Mouse (Mus musculus) gastrocnemius, postnatal 25 days (tissue): ENCODE measurements around the gene Prima1. TPM values are rescaled to one million over a fixed set of nuclear protein-coding genes. Genes with fewer than 3 reads are reported as not detected.

Experiments
- DNase-seq: peaks from one replicate; pipeline ENCODE4 v3.0.0; 2022
- long read RNA-seq, 2 experiments: library from polyadenylated mRNA; stranded (forward); transcript quantifications; one replicate each; pipeline ENCODE4 v2.0.0; 2021
- total RNA-seq, 2 experiments: library from RNA; stranded (reverse); gene quantifications; 1 replicate in 1 of 2; 2 replicates in 1 of 2; pipeline ENCODE4 v1.2.3; 2021

Gene Prima1
- total RNA-seq: 10 to 100 TPM; 20.1 to 21.1 TPM
- long read RNA-seq, experiment 1, partial matches to known transcripts: 0 of 1 reads
- long read RNA-seq, experiment 1, other reads (novel, unspliced or antisense): 1 of 1 reads
- long read RNA-seq, experiment 2, partial matches to known transcripts: 1 of 3 reads
- long read RNA-seq, experiment 2, other reads (novel, unspliced or antisense): 1 of 3 reads

DNA sequence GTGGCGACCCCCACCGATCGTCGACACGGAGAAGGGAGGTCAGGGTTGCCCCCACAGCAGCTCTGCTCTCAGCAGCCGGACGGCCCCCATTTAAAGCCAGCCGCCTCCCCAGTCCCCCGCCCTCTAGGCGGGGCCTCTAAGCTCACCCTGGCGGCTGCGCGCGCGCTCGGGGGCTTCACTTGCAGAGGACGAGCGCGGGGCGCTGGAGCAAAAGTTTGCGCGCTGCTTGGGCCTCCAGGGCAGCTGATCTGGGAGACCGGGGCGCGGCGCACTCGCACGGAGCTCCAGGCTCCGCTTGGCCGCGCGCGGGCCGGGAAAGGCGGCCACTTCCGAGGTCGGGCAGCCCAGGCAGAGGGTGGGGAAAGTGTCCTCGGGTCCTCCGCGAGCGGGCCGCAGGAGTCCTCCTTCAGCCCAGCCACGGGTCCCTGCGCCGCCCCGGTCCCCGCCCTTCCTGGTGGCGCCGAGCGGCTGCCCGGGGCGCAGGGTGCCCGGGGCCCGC, at the start of gene Prima1:
Prima1 (minus strand) TSS at position 68 of the 499 bp plus-strand sequence.
- DNase-seq: peak; percentile 72

DNA sequence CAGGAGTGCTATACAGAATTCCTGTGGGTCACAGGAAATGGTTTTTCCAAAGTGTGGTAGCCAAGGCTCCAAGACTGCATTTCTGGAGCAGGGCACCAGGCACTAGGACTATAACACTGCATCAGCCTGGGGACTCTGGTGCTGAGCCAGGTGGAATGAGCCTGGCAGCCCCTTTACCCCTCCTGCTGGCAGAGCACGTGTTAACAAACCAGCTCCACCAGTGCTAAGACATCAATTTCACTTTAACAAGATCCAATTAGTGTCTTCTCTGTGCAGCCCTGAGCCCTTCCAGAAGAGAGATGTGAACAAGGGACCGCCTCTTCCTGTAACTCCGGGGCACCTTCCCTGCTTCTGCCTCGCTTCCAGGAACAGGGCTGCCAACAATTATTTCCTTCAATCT, 45.3 kb upstream of the Prima1 start:
- DNase-seq: no peak

DNA sequence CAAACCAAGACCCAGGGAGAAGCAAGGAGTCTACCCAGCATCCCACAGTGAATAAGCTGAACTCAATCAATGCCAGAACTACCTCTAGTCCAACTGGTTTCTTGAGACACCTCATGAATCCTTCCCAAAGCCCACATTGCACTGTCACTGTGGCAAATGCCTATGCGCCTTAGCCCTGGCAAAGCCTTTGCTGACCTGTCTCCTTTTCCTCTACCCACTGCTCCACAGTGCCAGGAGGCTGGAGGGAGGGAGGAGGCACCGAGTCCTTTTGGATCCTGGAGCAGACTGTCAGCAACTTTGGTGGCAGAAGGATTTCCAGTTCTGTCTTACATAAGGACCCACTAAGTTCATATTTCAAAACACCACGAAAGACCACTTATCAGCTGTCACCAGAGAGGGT, 41.5 kb upstream of the Prima1 start:
- peak; percentile 82 for DNase-seq

DNA sequence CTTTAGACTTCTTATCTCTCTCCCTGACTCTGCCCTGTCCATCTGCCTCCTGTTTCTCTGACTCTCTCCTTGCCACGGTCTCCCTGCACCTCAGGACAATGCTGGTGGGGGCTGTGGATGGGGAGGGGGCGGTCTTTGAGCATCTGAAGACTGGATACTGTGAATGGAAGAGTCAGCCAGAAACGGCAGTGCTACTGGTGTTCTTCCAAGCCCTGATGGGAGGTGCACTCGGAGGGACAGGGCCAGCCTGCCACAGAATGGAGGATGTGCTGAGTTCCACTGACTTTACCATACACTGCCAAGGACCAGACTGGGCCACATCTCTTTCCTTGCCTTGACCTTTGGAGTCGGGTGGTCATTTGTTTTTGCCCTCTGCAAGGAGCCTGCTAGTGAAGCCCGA, 41.0 kb upstream of the Prima1 start:
- DNase-seq: peak; percentile 23

DNA sequence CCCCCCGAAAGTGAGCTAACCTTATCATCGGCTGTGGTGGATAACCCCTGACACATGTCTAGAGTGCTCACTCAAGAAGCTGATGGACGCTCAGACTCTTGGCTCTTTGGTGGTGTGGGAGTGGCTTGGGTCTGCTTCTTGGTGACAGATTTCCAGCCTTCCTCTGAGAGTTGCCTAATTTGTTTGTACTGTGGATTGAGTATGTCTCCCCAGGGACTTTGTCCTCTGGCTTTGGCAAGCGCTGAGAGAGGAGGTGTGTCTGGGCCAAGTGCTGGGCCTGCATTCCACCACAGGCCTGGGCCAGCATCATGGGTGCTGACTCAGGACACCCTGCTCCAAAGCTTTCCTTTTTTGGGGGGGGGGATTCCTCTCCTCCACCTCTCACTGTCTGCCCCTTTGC, 40.0 kb upstream of the Prima1 start:
- DNase-seq: peak; percentile 70

DNA sequence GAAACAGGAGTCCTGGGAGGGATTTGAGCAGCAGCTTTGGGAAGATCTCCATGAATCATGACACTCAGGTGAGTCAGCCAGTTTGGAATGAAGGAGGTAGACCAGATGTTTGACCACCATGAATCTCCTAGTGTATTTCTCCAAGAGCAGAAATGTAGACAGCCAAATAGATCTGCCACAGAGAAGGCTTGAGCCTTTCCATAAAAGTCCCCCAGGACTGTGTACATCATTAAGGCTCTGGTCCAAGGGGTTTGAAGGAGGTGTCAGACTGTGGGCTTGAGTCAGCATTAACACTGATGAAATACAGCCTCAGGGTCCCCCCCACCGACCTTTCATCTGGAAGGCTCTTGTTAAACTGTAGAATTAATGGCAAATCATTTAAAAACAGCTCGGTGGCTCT, 39.5 kb upstream of the Prima1 start:
- DNase-seq: no peak

DNA sequence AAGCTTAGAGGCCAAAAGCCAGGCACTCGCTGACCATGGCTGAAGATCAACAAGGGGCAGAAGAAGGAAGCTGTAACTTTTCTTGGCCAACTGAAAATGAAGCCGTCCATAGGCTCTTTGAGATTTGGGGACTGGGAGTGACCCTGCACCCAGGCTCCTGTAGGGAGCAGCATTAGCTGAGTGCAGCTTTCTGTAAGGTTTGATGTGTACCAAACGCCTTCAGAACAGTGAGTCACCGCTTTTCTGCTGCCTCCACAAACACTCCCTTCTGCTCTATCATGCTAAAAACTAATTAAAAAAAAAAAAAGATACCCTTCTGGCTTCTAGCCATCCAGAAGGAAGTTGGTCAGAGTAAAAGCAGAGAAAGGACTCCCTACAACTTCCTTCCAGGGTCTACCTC, 34.5 kb upstream of the Prima1 start:
- DNase-seq: no peak

DNA sequence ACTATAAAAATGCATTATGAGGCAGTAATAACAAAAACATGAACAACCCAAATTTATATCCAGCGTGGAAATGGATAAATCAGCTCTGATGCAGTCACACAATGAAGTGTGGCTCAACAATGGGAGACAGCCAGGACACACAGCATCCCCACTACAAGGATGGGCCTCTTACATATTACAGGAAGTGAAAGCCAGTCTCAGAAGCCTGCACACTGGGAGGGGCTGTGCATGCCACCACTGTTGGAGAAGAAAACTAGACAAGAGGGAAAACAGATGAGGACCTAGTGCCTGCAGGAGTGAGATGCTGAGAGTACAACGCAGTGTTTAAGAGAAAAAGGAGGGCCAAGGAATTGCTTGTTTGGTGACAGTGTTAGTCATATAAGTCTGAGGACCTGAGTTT, 31.8 kb upstream of the Prima1 start:
- no peak for DNase-seq

DNA sequence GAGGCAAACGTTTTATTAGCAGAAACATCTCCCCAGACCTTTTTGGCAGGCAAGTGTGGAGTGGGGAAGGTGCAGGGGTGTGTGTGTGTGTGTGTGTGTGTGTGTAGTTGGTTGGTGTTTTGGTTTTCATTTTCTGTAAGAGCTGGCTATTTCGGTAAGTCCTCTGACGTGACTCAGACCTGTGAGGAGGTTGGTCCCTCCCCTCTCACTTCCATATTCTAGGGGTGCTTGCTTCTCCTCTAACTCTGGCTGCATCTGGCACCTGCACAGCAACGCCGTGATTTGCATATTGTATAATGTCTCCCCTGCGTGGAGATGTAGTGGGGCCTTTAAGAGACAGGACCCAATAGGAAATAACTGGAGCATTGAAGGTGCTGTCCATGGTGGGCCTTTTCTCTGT, 31.1 kb upstream of the Prima1 start:
- DNase-seq: no peak

DNA sequence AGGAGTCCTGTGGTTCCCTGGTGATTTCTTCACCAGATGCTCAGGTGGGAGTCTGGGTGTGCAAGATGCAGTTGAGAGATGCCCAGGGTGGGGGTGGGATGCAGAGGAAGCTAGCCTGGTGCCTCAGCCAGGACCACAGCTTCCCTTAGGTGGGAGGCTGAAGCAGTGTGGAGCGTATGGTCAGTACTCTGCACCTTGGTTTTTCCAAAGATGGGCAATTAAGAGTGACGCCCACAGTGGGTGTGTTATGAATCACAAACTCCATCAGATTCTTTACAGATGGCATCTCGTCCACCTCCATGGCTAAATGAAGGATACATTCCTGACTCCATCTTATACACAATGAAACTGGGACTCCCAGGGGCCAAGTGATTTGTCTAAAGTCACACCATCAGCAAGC, 30.2 kb upstream of the Prima1 start:
- no peak for DNase-seq

DNA sequence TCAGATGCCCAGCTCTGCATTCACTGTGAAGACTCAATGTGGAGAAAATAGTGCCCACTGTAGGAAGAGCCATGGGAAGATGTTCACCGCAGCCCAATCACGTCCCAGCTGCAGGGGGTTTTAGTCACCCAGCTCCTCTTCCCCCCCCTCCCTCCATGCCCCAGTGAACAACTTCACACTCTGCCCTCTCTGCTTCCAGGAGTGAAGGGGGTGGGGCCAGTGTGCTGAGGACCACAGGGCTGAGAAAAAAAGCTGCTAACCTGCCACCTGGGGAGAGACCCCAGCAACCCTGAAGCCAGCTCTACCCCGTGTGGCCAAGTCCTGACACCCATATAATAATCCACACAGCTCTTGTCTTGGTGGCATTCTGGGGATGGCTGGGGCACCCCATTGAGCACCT, 24.7 kb upstream of the Prima1 start:
- no peak for DNase-seq

DNA sequence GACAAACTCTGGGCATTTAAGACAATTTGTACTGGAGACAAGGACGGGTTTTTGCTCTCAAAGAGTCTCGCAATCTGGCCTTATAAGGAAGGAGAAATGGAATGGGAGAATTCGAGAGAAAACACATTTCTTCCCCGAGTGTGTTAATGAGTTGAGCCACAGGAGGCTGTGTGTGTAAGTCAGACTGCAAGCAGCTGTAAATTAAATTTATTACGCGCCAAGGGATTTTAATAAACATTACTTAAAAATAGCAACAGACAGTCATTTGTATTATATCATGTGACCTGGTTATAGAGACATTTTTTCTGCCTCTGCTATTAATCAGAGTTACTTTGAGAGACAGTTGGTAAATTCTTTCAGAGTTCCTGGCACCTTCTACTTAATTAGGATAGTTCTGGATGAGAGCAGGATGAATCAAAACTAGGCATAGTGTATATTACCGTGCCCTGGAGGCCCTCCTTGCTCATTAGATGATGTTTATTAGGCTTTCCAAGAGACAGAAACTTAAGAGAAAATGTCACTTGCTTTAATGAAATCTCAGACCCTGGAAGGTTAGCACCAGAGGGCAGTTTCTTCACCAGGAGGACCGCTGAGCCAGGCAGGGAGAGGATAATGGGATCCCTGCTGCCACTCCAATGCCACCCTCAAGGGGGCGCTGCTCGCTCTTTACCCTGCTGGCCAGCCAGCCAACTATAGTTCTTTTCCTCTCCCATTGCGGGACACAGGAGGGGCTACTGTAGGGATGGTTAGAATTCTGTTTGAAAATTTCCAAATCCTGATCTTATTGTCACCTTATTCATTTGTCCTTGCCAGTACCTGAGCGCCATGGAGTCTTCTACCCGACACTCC, 20.3 kb upstream of the Prima1 start:
- no peak for DNase-seq

DNA sequence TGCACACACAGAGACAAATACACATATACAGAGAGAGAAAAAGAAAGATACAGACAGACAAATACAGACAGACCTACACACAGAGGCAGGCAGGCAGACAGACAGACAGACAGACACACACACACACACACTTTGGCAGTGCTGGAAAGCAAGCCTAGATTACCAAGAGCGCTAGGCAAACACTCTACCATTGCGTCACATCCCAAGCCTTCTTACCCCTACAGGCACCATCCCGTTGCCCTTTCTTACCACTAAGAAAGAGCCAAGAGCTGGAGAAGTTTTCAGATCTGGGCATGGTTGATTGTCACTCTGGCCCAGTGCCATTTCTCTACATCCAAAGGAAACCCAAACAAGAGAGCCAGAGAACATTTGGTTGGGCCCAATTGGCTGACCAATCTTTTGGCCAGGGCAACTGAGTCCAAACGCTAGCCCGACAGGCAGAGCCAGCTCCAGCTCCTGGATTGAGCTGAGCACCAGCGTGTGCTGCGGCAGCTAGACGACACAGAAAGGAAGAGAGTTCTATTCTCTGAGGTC, 11.0 kb upstream of the Prima1 start:
- no peak for DNase-seq

DNA sequence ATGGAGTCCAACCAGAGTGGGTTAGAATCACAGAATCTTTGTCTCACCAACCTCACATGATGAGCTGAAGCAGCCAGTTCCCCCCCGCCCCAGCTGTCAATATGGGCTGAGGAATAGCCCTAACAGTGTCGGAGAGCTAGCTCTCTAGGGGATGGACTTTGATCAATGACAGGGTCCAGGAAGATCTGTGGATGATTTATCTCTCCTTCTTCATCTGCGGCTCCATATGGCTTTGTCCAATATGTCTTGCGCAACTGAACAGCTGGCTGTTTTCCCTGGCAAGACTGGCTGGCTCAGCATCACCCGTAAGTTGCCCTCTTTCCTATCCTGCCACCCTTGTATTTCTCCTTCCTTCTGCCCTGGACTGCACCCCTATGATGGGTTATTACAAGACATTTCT, 9.2 kb upstream of the Prima1 start:
- no peak for DNase-seq

DNA sequence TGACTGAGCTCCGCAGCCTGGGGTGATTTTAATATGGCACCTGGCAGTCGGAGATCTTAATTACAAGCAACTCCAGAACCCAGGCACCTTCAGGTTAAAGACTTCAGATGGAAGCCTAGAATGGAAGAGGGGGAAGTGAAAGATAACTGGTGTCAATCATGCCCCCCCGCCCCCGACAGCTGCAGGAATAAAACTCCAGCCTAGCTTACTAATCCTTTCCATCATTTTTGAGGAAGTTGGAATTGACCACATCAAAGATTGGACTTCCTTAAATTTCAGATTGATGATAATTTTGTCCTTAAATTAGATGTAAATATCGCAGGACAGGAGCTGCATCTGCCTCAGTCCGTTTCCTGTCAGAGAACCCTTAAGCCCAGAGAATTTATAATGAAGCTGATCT, 8.4 kb upstream of the Prima1 start:
- no peak for DNase-seq

DNA sequence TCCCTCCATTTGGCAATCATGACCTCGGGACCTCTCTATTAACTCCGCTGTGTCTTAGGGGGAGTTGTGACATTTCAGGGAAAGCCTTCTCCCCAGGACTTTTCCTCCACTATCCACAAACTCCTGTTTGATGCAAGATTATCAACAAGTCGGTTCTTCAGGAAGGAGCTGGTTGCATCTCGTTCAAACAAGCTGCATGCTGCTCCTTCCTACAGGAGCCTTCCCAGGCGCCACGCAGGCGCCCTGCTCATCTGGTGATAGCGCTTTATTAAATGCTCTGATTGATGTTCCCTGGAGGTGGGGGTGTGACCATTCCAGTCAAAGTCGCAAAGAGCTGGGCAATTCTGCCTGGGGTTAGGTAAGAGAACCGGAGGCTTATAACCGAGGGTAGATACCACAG, 1.1 kb upstream of the Prima1 start:
- DNase-seq: no peak

DNA sequence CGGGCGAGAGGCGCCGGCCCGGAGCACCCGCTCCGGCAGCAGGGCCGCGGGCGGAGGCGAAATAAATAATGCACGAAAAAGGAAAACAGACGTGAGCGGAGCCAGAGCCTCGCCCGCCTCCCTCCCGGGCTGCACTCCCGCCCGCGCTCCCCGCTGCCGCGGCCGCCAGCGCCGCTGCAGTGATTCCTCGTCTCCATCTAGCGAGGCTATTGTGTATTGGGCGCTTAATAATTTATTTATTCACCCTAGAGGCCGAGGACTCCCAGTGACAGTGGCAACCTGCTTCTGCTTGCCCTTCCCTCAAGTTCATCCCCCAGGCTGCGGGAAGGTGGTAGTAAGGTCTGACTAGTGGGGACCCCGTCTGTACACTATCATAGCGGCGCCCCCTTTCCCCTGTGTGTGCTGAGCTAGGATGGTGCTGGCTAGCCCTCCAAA, 658 bp upstream of the Prima1 start:
- peak; percentile 55 for DNase-seq

DNA sequence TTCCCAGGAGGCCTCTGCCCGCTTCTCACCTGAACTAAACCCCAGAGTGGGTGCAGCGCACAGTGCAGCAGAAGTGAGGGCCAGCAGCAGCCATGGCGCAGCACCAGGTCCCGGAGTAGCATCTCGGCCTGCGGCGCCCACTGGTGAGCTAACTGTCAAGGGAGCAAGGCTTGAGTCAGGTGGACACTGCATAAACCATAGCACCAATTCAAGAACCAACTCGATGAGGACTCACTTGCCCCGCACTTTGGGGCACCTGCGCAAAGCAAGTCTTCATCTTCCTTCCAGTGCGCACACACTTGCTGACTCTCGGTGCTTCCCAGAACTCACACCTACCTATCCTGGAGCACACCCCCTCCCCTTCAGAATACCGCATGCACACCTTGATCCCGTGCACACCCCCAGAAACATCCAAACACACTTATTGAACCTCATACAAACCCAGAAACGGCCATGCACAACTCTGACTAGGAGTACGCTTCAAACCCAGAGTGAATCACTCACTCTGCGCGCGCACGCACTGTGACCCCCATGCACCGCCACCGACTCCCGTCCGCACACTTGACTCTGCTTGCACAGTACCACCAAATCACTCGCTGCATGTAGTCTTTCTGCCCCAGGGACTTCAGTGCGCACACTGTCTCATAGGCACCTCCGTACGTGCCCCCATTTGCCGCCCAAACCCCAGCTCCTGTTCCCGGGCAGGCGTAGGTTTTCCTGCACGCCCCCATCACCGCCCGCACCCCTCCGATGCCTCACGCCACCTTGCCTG, 453 bp downstream of the Prima1 start:
- no peak for DNase-seq

DNA sequence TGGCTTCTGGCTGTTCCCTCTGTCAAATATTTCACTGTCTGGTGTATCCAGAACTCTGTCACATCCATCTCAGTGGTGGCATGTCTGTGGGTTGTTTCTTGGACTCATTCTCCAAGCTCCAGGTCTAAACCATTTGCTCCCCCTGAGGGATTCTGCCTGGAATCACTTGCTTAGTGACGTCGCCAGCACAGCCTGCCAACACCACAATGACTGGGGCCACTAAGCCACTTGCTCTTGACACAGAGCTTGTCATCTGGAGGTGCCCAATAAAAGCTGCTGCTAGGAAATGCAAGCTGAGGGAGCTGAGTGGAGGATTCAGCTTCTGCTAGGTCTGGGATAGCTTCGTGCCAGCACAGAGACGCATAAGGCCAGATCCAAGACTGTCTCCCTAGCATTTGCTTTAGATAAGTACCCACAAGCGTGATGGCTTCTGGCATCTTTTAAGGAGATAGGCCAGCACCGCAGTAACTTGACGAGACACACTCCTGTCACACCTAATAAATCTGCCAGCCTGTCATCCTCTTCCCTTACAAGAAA, 3.0 kb downstream of the Prima1 start:
- peak; percentile 71 for DNase-seq

DNA sequence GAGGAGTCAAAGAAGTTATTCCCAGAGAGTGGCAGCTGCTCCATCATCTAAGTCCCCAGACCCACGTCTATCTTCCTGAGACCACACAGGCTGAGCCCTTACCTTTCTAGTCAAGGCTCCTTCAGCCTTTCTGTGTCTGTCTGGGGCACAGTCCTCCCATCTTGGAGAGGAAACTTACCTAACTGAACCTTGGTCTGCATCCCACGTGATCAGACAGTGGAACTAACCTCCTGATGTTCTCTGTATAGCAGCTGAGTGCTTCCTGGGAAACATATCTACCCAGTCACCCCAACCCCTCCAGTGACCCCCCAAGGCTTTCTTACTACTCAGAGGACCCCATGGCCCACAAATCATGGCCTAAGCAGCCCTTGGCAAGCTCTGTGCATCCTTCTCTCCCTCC, 6.1 kb downstream of the Prima1 start:
- DNase-seq: no peak

DNA sequence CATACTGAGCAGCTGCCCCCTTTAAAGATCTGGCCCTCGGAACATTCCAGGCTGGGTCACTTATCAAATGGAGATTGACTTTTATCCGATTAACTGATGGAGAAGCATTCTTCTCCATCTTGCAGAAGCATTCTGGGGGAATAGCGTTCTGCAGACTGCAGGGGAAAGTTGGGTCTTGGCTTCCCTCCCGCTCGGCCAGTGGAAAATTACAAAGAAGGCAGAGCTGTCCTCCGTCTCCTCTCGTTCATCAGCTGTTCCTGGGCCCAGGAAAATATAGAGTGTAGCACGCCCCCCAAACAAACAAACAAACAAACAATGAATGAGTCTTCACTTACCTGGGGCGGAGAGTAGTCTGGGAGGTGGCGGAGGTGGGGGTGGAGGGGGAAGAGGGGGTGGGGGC, 6.7 kb downstream of the Prima1 start:
- no peak for DNase-seq

DNA sequence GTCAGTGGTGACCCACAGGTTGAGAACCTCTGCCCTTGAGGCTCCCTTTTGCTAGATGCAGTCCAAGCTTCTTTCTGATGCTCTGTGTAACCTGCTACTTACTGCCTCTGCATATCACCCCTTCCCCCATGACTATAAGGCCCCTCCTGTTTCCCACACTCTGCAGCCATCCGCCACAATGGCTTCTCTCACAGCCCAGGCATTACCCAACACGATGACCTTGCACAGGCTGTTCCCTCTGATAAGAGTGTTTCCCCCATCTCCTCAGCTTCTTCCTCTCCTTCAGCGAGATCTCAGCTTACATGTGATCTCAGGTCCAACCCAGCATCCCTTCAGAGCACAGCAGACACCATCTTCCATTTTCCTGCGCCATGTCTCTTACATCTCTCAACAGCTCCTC, 12.9 kb downstream of the Prima1 start:
- DNase-seq: no peak

DNA sequence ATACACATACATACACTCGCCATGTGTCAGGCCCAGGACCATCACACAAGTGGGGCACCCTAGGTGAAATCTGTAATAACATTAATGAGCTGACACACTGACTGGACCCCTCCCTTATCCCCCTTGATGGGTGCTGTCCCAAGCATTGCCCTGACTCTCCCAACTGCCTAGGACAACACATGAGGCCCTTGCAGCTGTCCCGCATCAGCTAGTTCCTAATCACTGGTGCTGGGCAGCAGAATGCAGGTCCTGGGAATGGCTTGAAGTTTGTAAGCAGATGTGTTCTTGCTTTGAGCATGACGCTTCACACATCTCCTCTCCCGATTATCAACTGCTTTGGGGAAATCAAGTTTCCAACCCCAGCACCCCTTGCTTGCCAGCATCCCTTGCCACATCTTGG, 15.8 kb downstream of the Prima1 start:
- DNase-seq: no peak
